Mouse (Mus musculus) forebrain, embryonic 11.5 days (tissue): ENCODE data around the gene Pard3. TPM values are rescaled to one million over a fixed set of nuclear protein-coding genes. Genes with fewer than 3 reads are reported as not detected.

Experiments used
- ATAC-seq: fragments of 200-750 bp; cut with Nextera tagmentation; replicated peaks from 2 replicates; pipeline ENCODE4 v1.8.0; 2017; ENCODE audit warnings: moderate TSS enrichment; ENCODE audit not compliant: low FRiP score
- DNase-seq: peaks from one replicate; pipeline ENCODE4 v3.0.0-alpha.2; 2017; ENCODE audit warnings: low spot score
- H3K27ac ChIP-seq: fragments of 300-500 bp; sonication (generic); 2 replicates; pipeline ENCODE4 v1.5.1; 2014; ENCODE audit warnings: low read depth, low read length
- H3K27me3 ChIP-seq: fragments of 300-500 bp; sonication (generic); 2 replicates; pipeline ENCODE4 v1.6.1; 2014; ENCODE audit warnings: mild to moderate bottlenecking, low read length, mixed read lengths; ENCODE audit not compliant: control insufficient read depth, insufficient read depth
- H3K36me3 ChIP-seq: fragments of 300-500 bp; sonication (generic); 2 replicates; pipeline ENCODE4 v1.6.1; 2014; ENCODE audit warnings: mild to moderate bottlenecking, low read length, moderate library complexity, mixed read lengths; ENCODE audit not compliant: control insufficient read depth, insufficient read depth
- H3K4me1 ChIP-seq: fragments of 300-500 bp; sonication (generic); replicated peaks from 2 replicates; pipeline ENCODE4 v1.6.1; 2014; ENCODE audit warnings: low read length, mixed read lengths; ENCODE audit not compliant: control insufficient read depth, insufficient read depth
- H3K4me2 ChIP-seq: fragments of 300-500 bp; sonication (generic); 2 replicates; pipeline ENCODE4 v1.6.1; 2014; ENCODE audit warnings: low read depth, mild to moderate bottlenecking, low read length, moderate library complexity, mixed read lengths; ENCODE audit not compliant: severe bottlenecking
- H3K4me3 ChIP-seq: fragments of 300-500 bp; sonication (generic); 2 replicates; pipeline ENCODE4 v1.5.1; 2014; ENCODE audit warnings: low read depth, low read length
- H3K9ac ChIP-seq: fragments of 300-500 bp; sonication (generic); 2 replicates; pipeline ENCODE4 v1.6.1; 2014; ENCODE audit warnings: low read length
- H3K9me3 ChIP-seq: fragments of 300-500 bp; sonication (generic); 2 replicates; pipeline ENCODE4 v1.6.1; 2016; ENCODE audit warnings: low read length, mixed read lengths; ENCODE audit not compliant: control insufficient read depth
- WGBS: fragments of 180-500 bp; shearing (Covaris S2); extraction: QIAGEN DNeasy Blood & Tissue Kit; methylation state at CpG from one replicate; pipeline ENCODE4 v1.1.7; 2014; 5-methylcytosine and 5-hydroxymethylcytosine counted together
- polyA plus RNA-seq: library from polyadenylated mRNA; unstranded; fragments of >200 nt; fragmentation: Nextera tagmentation; extraction: Ambion mirVana; gene quantifications from 2 replicates; pipeline ENCODE4 v1.2.1, GENCODE M21; 2014

Gene Pard3
- polyA plus RNA-seq, 1 experiment from 2014 or later: 39.8 TPM

DNA sequence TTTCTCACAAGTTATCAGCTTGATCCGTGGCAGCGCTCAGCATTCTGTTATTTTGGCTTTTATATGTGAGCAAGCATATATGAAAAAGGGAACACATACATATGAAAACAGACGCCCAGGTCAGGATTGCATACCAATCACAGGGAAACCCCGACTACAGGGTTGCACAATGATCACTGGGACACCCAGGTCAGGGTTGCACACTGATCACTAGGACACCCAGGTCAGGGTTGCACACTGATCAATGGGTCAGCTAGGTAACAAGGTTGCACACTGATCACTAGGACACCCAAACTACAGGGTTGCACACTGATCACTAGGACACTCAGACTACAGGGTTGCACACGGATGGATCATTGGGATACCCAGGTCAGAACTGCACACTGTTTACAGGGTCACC lies 228.6 kb downstream of the Pard3 start:
- Histone ChIP-seq H3K9me3 (no peaks in the 10 kb centered on the region), H3K4me3 (no peak overlapping the region), H3K4me2 (no peak overlapping the region), H3K27me3 (no peaks in the 10 kb centered on the region), H3K9ac (no peak overlapping the region), H3K36me3 (no peaks in the 10 kb centered on the region; the same call in 1 of the 2 replicates), H3K4me1 (0 out of 2 replicates have a peak, but pooled peaks cover 2% of the 10 kb centered on the region), H3K27ac (no peak overlapping the region)
- no peak for DNase-seq
- WGBS: 92% methylated on average over 5 of the region's 5 CpGs
- no peak for ATAC-seq

DNA sequence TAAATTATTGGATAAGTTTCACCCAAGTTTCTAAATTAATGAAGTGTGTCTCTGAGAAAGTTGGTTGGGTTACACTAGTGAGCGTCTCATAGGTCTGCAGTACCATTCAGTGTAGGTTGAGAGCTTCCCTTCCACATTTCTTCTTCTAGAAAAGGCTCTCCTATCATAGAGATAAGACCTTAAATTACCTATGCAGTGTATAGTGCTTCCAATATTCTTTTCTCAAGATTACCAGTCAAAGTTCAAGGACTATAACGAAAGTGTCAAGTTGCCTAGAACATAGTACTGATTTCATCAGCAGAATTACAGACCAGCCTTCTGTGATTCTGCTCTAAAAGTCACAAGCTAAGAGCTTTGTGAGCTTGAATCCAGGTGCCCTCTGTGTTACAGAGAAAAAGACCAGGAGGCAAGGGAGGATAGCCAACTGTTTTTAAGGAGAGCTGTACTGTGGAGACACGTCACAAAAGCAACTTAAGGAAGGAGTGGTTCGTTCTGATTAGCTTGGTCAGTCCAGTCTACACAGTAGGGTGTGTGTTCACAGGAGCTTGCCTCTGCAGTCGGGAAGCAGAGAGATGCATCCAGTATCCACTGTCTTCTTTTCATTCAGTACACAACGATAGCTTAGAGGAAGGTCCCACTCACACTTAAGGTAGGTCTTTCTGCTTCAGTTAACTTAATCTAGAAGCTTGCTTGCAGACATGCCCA lies 229.5 kb downstream of the Pard3 start:
- no peak overlapping the region for H3K27ac ChIP-seq
- H3K4me1 ChIP-seq: 0 out of 2 replicates have a peak, but pooled peaks cover 2% of the 10 kb centered on the region
- no peak for ATAC-seq

DNA sequence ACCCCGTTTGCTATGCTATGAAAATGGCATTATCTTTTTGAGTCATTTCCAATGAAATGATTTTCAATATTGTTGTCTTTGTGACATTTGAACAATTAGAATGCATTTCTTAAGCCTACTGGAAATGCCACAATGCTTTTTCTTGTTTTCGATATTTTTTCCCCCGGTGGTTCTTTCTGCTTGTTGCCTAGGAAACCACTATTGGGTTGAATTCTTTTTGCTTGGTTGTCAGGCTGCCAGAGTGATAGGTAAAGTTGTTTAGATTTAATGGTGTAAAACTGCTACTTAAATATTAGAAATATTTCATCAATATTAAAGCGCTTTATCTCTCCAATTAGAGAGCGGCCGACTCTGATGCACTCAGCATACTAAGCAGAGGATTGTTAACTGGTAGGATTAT lies 230.4 kb downstream of the Pard3 start:
- WGBS: 86% methylated on average over 6 of the region's 6 CpGs

More for the DNA sequence above, 229.5 kb downstream of the Pard3 start:
- Histone ChIP-seq H3K4me2 (no peak overlapping the region), H3K27me3 (no peaks in the 10 kb centered on the region), H3K4me3 (no peak overlapping the region), H3K9me3 (no peaks in the 10 kb centered on the region), H3K36me3 (no peaks in the 10 kb centered on the region; the same call in 1 of the 2 replicates), H3K9ac (no peak overlapping the region)
- DNase-seq: no peak
- WGBS: 56% methylated on average over 6 of the region's 6 CpGs

DNA sequence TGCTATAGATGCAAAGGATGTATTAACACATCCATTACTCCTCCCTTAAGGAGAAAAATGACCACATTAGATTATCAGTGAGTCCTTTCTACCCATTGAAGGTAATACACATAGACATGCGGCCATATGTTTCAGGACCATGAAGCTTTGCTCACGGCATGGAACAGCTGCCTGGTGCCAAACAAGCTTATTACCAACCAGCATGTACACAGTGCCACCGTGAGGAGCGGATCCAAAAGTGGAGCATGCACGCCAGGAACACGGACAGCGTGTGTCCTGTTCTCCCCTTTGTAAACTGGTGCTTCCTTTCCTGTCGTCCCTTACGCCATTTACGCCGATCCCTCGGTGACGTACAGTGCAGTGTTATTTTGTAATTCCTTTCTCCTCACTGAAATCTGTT lies 232.2 kb downstream of the Pard3 start:
- no peak overlapping the region for H3K4me2 ChIP-seq
- no peak overlapping the region for H3K27ac ChIP-seq
- no peaks in the 10 kb centered on the region for H3K9me3 ChIP-seq
- ATAC-seq: no peak
- H3K9ac ChIP-seq: no peak overlapping the region
- 0 out of 2 replicates have a peak, but pooled peaks cover 2% of the 10 kb centered on the region for H3K4me1 ChIP-seq
- no peaks in the 10 kb centered on the region for H3K27me3 ChIP-seq
- 96% methylated on average over 13 of the region's 13 CpGs for WGBS
- no peak for DNase-seq
- H3K4me3 ChIP-seq: no peak overlapping the region
- H3K36me3 ChIP-seq: no peaks in the 10 kb centered on the region

More for the DNA sequence above, 230.4 kb downstream of the Pard3 start:
- no peaks in the 10 kb centered on the region for H3K27me3 ChIP-seq
- H3K36me3 ChIP-seq: no peaks in the 10 kb centered on the region
- H3K4me3 ChIP-seq: no peak overlapping the region
- H3K4me2 ChIP-seq: no peak overlapping the region
- no peak for DNase-seq
- no peaks in the 10 kb centered on the region for H3K9me3 ChIP-seq
- H3K9ac ChIP-seq: no peak overlapping the region
- no peak for ATAC-seq
- H3K4me1 ChIP-seq: 0 out of 2 replicates have a peak, but pooled peaks cover 2% of the 10 kb centered on the region
- H3K27ac ChIP-seq: no peak overlapping the region

DNA sequence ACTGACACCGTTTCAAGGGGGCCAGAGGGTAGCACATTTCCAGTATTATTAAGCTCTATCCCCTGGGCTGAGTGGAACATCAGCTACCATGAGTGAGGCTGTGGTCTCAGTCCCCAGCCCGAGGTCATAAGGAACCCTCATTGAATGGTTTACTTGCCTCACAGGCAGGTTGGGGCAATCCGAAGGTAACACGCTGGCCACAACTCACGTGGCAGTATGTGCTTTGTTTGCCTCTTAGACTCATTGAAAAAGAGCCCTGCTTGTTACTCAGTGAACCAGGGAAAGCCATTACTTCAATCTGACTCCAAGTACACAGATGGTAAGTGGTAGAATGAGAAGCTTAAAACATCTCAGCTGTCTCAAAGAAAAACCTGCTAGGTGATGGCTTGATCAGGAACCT lies 236.8 kb downstream of the Pard3 start:
- WGBS: 94% methylated on average over 5 of the region's 5 CpGs
- no peaks in the 10 kb centered on the region for H3K27me3 ChIP-seq
- no peak overlapping the region for H3K4me2 ChIP-seq
- no peaks in the 10 kb centered on the region for H3K36me3 ChIP-seq
- DNase-seq (no peak), ATAC-seq (no peak)
- H3K9ac ChIP-seq: no peak overlapping the region
- H3K4me3 ChIP-seq: no peak overlapping the region
- no peaks in the 10 kb centered on the region for H3K4me1 ChIP-seq
- H3K27ac ChIP-seq: no peak overlapping the region
- no peaks in the 10 kb centered on the region for H3K9me3 ChIP-seq

DNA sequence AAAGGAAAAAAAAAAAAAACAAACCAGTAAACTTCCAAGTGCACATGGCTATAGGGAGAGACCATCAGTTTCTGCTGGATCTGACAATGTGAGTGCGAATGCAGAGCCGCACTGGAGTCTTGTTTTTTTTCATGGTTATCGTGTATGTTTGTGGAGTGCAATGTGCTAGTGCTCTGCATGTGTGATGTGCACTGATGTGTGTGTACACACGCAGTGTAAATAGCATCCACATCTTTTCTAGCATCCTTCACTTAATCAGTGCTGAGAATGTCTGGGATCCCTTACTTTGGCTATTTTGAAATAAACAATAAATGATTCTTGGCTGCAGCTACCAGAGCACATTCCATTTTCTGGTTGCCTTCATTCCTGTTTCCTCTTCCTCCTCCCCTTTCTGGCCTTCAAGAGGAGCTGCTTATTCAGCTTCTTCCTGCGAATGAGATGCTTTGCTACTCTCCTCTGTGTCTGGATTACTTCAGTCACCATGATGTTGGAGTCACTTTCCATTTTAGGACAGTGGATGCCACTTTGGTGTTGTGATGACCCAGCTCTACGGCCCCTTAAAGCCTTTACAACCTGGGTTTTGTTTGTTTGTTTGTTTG lies 239.3 kb downstream of the Pard3 start:
- no peaks in the 10 kb centered on the region for H3K9me3 ChIP-seq
- DNase-seq (no peak), ATAC-seq (no peak)
- no peak overlapping the region for H3K4me2 ChIP-seq
- no peaks in the 10 kb centered on the region for H3K36me3 ChIP-seq
- H3K4me1 ChIP-seq: no peaks in the 10 kb centered on the region
- H3K4me3 ChIP-seq: no peak overlapping the region
- H3K27ac ChIP-seq: no peak overlapping the region
- WGBS: 90% methylated on average over 6 of the region's 6 CpGs
- H3K27me3 ChIP-seq: no peaks in the 10 kb centered on the region
- H3K9ac ChIP-seq: no peak overlapping the region

DNA sequence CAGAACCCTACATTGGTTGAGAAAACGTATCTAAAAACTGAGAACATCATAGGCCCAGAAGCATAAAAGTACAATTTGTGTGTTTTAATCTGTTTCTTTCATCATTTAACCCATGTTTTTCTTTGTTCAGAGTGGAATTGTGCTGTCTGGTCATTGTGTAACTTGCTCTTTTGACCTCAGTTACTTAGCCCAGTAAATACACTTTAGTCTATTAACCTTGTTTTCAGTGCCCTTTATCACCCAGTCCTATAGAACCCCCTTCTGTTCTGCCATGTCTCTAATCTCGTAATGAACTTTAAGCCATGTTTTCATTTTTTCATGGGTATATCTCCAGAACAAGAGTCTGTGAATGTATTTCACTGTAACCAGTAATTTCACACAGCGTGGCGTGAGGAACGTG lies 243.3 kb downstream of the Pard3 start:
- H3K9me3 ChIP-seq: no peaks in the 10 kb centered on the region
- H3K4me1 ChIP-seq: no peaks in the 10 kb centered on the region
- no peak for ATAC-seq
- H3K36me3 ChIP-seq: no peaks in the 10 kb centered on the region
- H3K4me3 ChIP-seq: no peak overlapping the region
- H3K4me2 ChIP-seq: no peak overlapping the region
- H3K9ac ChIP-seq: no peak overlapping the region
- DNase-seq: no peak
- 76% methylated on average over 5 of the region's 5 CpGs for WGBS
- no peak overlapping the region for H3K27ac ChIP-seq
- no peaks in the 10 kb centered on the region for H3K27me3 ChIP-seq

DNA sequence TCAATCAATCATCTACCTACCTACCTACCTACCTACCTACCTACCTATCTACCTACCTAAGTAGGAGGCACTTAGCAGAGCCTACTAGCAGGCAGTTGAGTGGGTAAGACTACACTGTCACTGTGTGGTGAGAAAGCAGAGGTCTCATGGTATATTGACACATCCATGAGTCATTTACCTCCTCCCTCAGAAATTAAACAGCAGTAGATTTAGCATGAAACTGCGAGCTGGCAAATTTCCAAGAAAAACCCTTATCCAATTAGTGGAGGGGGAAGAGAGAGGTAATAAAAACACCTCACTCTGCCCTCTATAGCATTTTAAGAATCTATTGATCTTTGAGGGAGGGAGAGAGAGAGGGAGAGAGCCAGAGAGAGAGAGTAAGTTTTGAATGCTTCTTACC lies 245.7 kb downstream of the Pard3 start:
- Histone ChIP-seq H3K27me3 (no peaks in the 10 kb centered on the region), H3K4me1 (no peaks in the 10 kb centered on the region), H3K36me3 (no peaks in the 10 kb centered on the region), H3K9ac (no peak overlapping the region), H3K9me3 (no peaks in the 10 kb centered on the region), H3K4me2 (no peak overlapping the region), H3K27ac (no peak overlapping the region), H3K4me3 (no peak overlapping the region)
- no peak for DNase-seq
- 86% methylated on average over 1 of the region's 1 CpGs for WGBS
- no peak for ATAC-seq

DNA sequence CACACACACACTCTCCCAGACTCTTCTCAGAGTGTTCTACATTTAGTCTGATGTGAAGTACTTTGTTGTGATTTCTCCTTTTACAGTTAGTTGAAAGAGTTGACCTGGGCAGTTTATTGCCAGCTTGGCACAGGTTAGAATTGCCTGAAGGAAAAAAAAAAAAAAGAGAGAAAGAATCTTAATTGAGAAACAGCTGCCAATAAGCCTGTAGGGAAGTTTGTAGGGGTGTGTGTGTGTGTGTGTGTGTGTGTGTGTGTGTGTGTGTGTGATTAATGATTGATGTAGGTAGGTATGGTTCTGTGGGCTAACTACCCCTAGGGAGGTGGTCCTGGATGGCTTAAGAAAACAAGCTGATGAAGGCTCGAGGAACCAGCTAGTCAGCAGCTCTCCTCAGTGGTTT lies 252.1 kb downstream of the Pard3 start:
- 60% methylated on average over 1 of the region's 1 CpGs for WGBS
- ATAC-seq (no peak), DNase-seq (no peak)
- Histone ChIP-seq H3K27me3 (no peaks in the 10 kb centered on the region), H3K9me3 (no peaks in the 10 kb centered on the region), H3K4me1 (no peaks in the 10 kb centered on the region), H3K36me3 (no peaks in the 10 kb centered on the region), H3K4me3 (no peak overlapping the region), H3K9ac (no peak overlapping the region), H3K4me2 (no peak overlapping the region), H3K27ac (no peak overlapping the region)
